ENCODE assay signal across 8 mouse cellular contexts in the genomic region with DNA sequence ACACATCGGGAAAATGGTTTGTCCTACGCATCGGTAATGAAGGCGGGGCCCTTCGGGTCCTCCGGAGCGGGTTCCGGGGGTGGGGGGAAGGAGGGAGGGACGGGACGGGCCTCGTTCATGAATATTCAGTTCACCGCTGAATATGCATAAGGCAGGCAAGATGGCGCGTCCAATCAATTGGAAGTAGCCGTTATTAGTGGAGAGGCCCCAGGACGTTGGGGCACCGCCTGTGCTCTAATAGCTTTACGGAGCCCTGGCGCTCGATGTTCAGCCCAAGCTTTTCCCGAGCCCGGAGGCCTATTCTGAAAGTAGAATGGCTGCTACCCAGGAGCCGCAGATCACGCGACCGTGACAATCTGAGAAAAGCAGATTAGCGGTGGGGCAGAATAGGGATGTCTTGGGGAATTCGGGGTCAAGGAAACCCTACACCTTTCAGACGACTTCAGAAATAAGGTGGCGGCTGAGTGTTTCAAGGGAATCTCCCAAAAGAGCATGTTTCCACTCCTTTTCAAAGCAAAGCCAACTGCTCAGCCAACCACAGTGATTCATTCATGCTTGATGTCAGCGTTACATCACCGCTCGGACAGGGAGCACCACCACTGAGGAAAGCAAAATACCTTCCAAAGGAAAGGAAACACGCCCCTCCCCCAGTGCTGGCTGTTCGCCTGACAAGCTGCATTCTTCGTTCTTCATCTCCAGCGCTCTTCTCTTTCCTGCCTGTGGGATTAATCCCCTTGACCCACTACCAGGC. TPM values are rescaled to one million over a fixed set of nuclear protein-coding genes. Genes with fewer than 3 reads are reported as not detected.
A peak's percentile ranks its signal among the peaks of the same experiment; 100 is the strongest.
DNase-seq lines count a peak whose midpoint lies in the region; ATAC-seq lines count a peak whose summit lies in the region.

No protein-coding gene starts in this region.

- peak overlapping the region; percentile 99 for H3K27ac ChIP-seq in embryonic facial prominence, embryonic 14.5 days (replicated peaks; ENCODE audit: low read depth, low read length)
- H3K27ac ChIP-seq in limb, embryonic 13.5 days: peak overlapping the region; percentile 98
- H3K27ac ChIP-seq in midbrain, embryonic 15.5 days: peak overlapping the region; percentile 99
- H3K27ac ChIP-seq in stomach, embryonic 14.5 days (ENCODE audit: low read length): peak overlapping the region; percentile 98

- H3K36me3 ChIP-seq in embryonic facial prominence, embryonic 14.5 days (ENCODE audit: control insufficient read depth, insufficient read depth, low read length): no peaks in the 10 kb centered on the region
- no peaks in the 10 kb centered on the region for H3K36me3 ChIP-seq in limb, embryonic 13.5 days
- no peaks in the 10 kb centered on the region for H3K36me3 ChIP-seq in midbrain, embryonic 15.5 days (replicated peaks)
- no peaks in the 10 kb centered on the region for H3K36me3 ChIP-seq in stomach, embryonic 14.5 days (ENCODE audit: control insufficient read depth, insufficient read depth, low read length)

- H3K9me3 ChIP-seq in embryonic facial prominence, embryonic 14.5 days (ENCODE audit: control insufficient read depth, low read length): no peaks in the 10 kb centered on the region
- no peaks in the 10 kb centered on the region for H3K9me3 ChIP-seq in limb, embryonic 13.5 days
- no peaks in the 10 kb centered on the region for H3K9me3 ChIP-seq in midbrain, embryonic 15.5 days
- no peaks in the 10 kb centered on the region for H3K9me3 ChIP-seq in stomach, embryonic 14.5 days (ENCODE audit: control insufficient read depth, low read depth, low read length)

- H3K4me2 ChIP-seq in embryonic facial prominence, embryonic 14.5 days (ENCODE audit: low read depth, low read length): peak overlapping the region; percentile 74
- peak overlapping the region; percentile 91 for H3K4me2 ChIP-seq in limb, embryonic 13.5 days (replicated peaks)
- peak overlapping the region; percentile 81 for H3K4me2 ChIP-seq in midbrain, embryonic 15.5 days
- H3K4me2 ChIP-seq in stomach, embryonic 14.5 days (replicated peaks; ENCODE audit: low read depth, low read length): peak overlapping the region; percentile 88

- under 1% methylated on average over 35 of the region's 37 CpGs for WGBS in embryonic facial prominence, embryonic 14.5 days
- WGBS in limb, embryonic 13.5 days: under 1% methylated on average over 37 of the region's 37 CpGs
- WGBS in midbrain, embryonic 15.5 days: under 1% methylated on average over 37 of the region's 37 CpGs
- WGBS in stomach, embryonic 14.5 days: under 1% methylated on average over 37 of the region's 37 CpGs

- H3K4me3 ChIP-seq in embryonic facial prominence, embryonic 14.5 days (ENCODE audit: low read depth, low read length): peak overlapping the region; percentile 50
- H3K4me3 ChIP-seq in limb, embryonic 13.5 days: peak overlapping the region; percentile 65
- peak overlapping the region; percentile 48 for H3K4me3 ChIP-seq in midbrain, embryonic 15.5 days
- peak overlapping the region; percentile 55 for H3K4me3 ChIP-seq in stomach, embryonic 14.5 days (ENCODE audit: low read depth, low read length)

- peak; percentile 89 for ATAC-seq in embryonic facial prominence, embryonic 14.5 days (ENCODE audit: low read depth)
- peak; percentile 90 for ATAC-seq in limb, embryonic 13.5 days (ENCODE audit: low FRiP score, low read depth)
- peak; percentile 87 for ATAC-seq in midbrain, embryonic 15.5 days (replicated peaks)
- peak; percentile 88 for ATAC-seq in stomach, embryonic 14.5 days (ENCODE audit: insufficient number of reproducible peaks, insufficient read depth, low FRiP score, low read depth)

- H3K27me3 ChIP-seq in embryonic facial prominence, embryonic 14.5 days (replicated peaks; ENCODE audit: control insufficient read depth, insufficient read depth, low read length): no peaks in the 10 kb centered on the region
- H3K27me3 ChIP-seq in limb, embryonic 13.5 days: no peaks in the 10 kb centered on the region
- no peaks in the 10 kb centered on the region for H3K27me3 ChIP-seq in midbrain, embryonic 15.5 days (replicated peaks)
- no peaks in the 10 kb centered on the region for H3K27me3 ChIP-seq in stomach, embryonic 14.5 days (ENCODE audit: control insufficient read depth, insufficient read depth, low read length)

- DNase-seq in 416B (ENCODE audit: low read depth): peak; percentile 97
- peak; percentile 87 to 91 for DNase-seq in adrenal gland, postnatal 36 days
- peak; percentile 98 for DNase-seq in embryonic facial prominence, embryonic 14.5 days (ENCODE audit: low spot score)
- peak; percentile 91 for DNase-seq in heart, adult 8-10 months (ENCODE audit: low spot score)
- DNase-seq in kidney, adult 8-10 months: peak; percentile 91 to 94

- peaks cover 34% of the 10 kb centered on the region for H3K4me1 ChIP-seq in embryonic facial prominence, embryonic 14.5 days (ENCODE audit: control insufficient read depth, insufficient read depth, low read length)
- peaks cover 47% of the 10 kb centered on the region for H3K4me1 ChIP-seq in limb, embryonic 13.5 days
- peaks cover 51% of the 10 kb centered on the region for H3K4me1 ChIP-seq in midbrain, embryonic 15.5 days
- H3K4me1 ChIP-seq in stomach, embryonic 14.5 days (ENCODE audit: control insufficient read depth, insufficient read depth, low read length): peaks cover 27% of the 10 kb centered on the region

- peak overlapping the region; percentile 76 for H3K9ac ChIP-seq in embryonic facial prominence, embryonic 14.5 days (ENCODE audit: low read depth, low read length)
- peak overlapping the region; percentile 70 for H3K9ac ChIP-seq in limb, embryonic 13.5 days
- H3K9ac ChIP-seq in midbrain, embryonic 15.5 days: peak overlapping the region; percentile 76
- peak overlapping the region; percentile 53 for H3K9ac ChIP-seq in stomach, embryonic 14.5 days (replicated peaks; ENCODE audit: low read depth, low read length)

RNA-seq across cellular contexts. Expression of a gene that starts 0.7 kb away (rescaled TPM):
- total RNA-seq in adrenal gland, postnatal 36 days (2021): 10 to 100 TPM; 86.4 to 90.3 TPM
- polyA plus RNA-seq in embryonic facial prominence, embryonic 14.5 days (2014; fragmentation: Nextera tagmentation; extraction: Ambion mirVana): 39.3 and 39.7 TPM in 2 replicates
- total RNA-seq in heart, adult 8-10 months (2022): 10 to 100 TPM; 28.5 to 35.7 (median 32.9) TPM
- polyA plus RNA-seq in limb, embryonic 13.5 days (2015; fragmentation: Nextera tagmentation; extraction: Ambion mirVana): 27.2 and 28.5 TPM in 2 replicates
- polyA plus RNA-seq in midbrain, embryonic 15.5 days (2015; fragmentation: Nextera tagmentation; extraction: Ambion mirVana): 15.9 and 17.4 TPM in 2 replicates
- polyA plus RNA-seq in stomach, embryonic 14.5 days (2014; fragmentation: Nextera tagmentation; extraction: Ambion mirVana): 39.3 and 43.6 TPM in 2 replicates

RNA-seq across cellular contexts. Expression of a gene that starts 2.6 kb away (rescaled TPM):
- total RNA-seq in adrenal gland, postnatal 36 days (2021): not detected
- polyA plus RNA-seq in embryonic facial prominence, embryonic 14.5 days (2014; fragmentation: Nextera tagmentation; extraction: Ambion mirVana): 0.12 TPM in 1 of 2 replicates, not detected in the other
- total RNA-seq in heart, adult 8-10 months (2022): not detected
- not detected in 2 replicates for polyA plus RNA-seq in limb, embryonic 13.5 days (2015; fragmentation: Nextera tagmentation; extraction: Ambion mirVana)
- polyA plus RNA-seq in midbrain, embryonic 15.5 days (2015; fragmentation: Nextera tagmentation; extraction: Ambion mirVana): 0.17 and 0.26 TPM in 2 replicates
- polyA plus RNA-seq in stomach, embryonic 14.5 days (2014; fragmentation: Nextera tagmentation; extraction: Ambion mirVana): not detected in 2 replicates

RNA-seq across cellular contexts. Expression of a gene that starts 6.6 kb away (rescaled TPM):
- 10 to 100 TPM; 57.7 to 63.8 TPM for total RNA-seq in adrenal gland, postnatal 36 days (2021)
- polyA plus RNA-seq in embryonic facial prominence, embryonic 14.5 days (2014; fragmentation: Nextera tagmentation; extraction: Ambion mirVana): 3.5 and 3.9 TPM in 2 replicates
- total RNA-seq in heart, adult 8-10 months (2022): 10 to 100 TPM; 43.7 to 52.4 (median 49.3) TPM
- polyA plus RNA-seq in limb, embryonic 13.5 days (2015; fragmentation: Nextera tagmentation; extraction: Ambion mirVana): 3.2 and 3.4 TPM in 2 replicates
- polyA plus RNA-seq in midbrain, embryonic 15.5 days (2015; fragmentation: Nextera tagmentation; extraction: Ambion mirVana): 4.1 and 4.3 TPM in 2 replicates
- polyA plus RNA-seq in stomach, embryonic 14.5 days (2014; fragmentation: Nextera tagmentation; extraction: Ambion mirVana): 3.9 and 4.0 TPM in 2 replicates

RNA-seq across cellular contexts. Expression of a gene that starts 36.6 kb away (rescaled TPM):
- 1 to 10 TPM; 1.1 to 1.8 TPM for total RNA-seq in adrenal gland, postnatal 36 days (2021)
- 28.4 and 29.4 TPM in 2 replicates for polyA plus RNA-seq in embryonic facial prominence, embryonic 14.5 days (2014; fragmentation: Nextera tagmentation; extraction: Ambion mirVana)
- total RNA-seq in heart, adult 8-10 months (2022): 1 to 10 TPM; 2.2 to 4.3 (median 3.8) TPM
- polyA plus RNA-seq in limb, embryonic 13.5 days (2015; fragmentation: Nextera tagmentation; extraction: Ambion mirVana): 23.6 and 27.7 TPM in 2 replicates
- polyA plus RNA-seq in midbrain, embryonic 15.5 days (2015; fragmentation: Nextera tagmentation; extraction: Ambion mirVana): 0.98 and 1.2 TPM in 2 replicates
- polyA plus RNA-seq in stomach, embryonic 14.5 days (2014; fragmentation: Nextera tagmentation; extraction: Ambion mirVana): 6.7 and 7.5 TPM in 2 replicates

RNA-seq across cellular contexts. Expression of a gene that starts 42.5 kb away (rescaled TPM):
- total RNA-seq in adrenal gland, postnatal 36 days (2021): 1 to 10 TPM; 3.9 to 8.6 TPM
- 2.3 and 3.3 TPM in 2 replicates for polyA plus RNA-seq in embryonic facial prominence, embryonic 14.5 days (2014; fragmentation: Nextera tagmentation; extraction: Ambion mirVana)
- total RNA-seq in heart, adult 8-10 months (2022): 1 to 10 TPM; 2.1 to 3.3 (median 2.6) TPM
- 2.8 and 2.9 TPM in 2 replicates for polyA plus RNA-seq in limb, embryonic 13.5 days (2015; fragmentation: Nextera tagmentation; extraction: Ambion mirVana)
- polyA plus RNA-seq in midbrain, embryonic 15.5 days (2015; fragmentation: Nextera tagmentation; extraction: Ambion mirVana): 3.7 and 4.5 TPM in 2 replicates
- polyA plus RNA-seq in stomach, embryonic 14.5 days (2014; fragmentation: Nextera tagmentation; extraction: Ambion mirVana): 2.1 and 3.6 TPM in 2 replicates

Comparison
In these comparisons a context has a peak if more than half of its experiments do, and no peak if none do; other contexts are left out.
1. Peak in every context shown above with its lines: DNase-seq, ATAC-seq, H3K4me3 ChIP-seq and H3K27ac ChIP-seq.